Mouse (Mus musculus) CH12.LX (cell line): ENCODE measurements around the gene Adamtsl1.

Experiments
- CHD2 ChIP-seq: IDR thresholded peaks from 2 replicates; pipeline ENCODE4 v1.6.1; 2011; ENCODE audit warnings: low read length, improper control_type of control experiment
- CTCF ChIP-seq, 2 experiments: IDR thresholded peaks in 1 of 2; conservative IDR thresholded peaks in 1 of 2; 2 replicates each; pipeline ENCODE4 v1.5.1; 2011 to 2012; ENCODE audit warnings: low read depth in 2 of 2, low read length in 2 of 2, improper control_type of control experiment in 1 of 2, inconsistent platforms in 1 of 2, mild to moderate bottlenecking in 1 of 2, moderate library complexity in 1 of 2
- E2F4 ChIP-seq: IDR thresholded peaks from 2 replicates; pipeline ENCODE4 v1.6.1; 2011; ENCODE audit warnings: low read depth, low read length, improper control_type of control experiment; ENCODE audit not compliant: insufficient replicate concordance
- MAFK ChIP-seq: IDR thresholded peaks from 2 replicates; pipeline ENCODE4 v1.6.1; 2011; ENCODE audit warnings: low read length, improper control_type of control experiment; ENCODE audit not compliant: insufficient replicate concordance
- ZMIZ1 ChIP-seq: IDR thresholded peaks from 2 replicates; pipeline ENCODE4 v1.6.1; 2012; ENCODE audit warnings: low read depth, mild to moderate bottlenecking, inconsistent platforms, low read length, improper control_type of control experiment

GRCm38 (mm10) chr4:85686160-85686559 is 172.2 kb downstream of the Adamtsl1 start:
- no peak for TF ChIP-seq ZMIZ1
- TF ChIP-seq CHD2 = no peak
- TF ChIP-seq E2F4 = no peak
- no peak for TF ChIP-seq CTCF (conservative IDR thresholded peaks at IDR 0.05 in 1 of 2, IDR thresholded peaks at IDR 0.05 in 1 of 2; ENCODE audit: low read depth in 2 of 2, low read length in 2 of 2)
- TF ChIP-seq MAFK = no peak
